Mouse (Mus musculus) embryo, embryonic 10 days (tissue): ENCODE measurements around the gene Fyco1.

Experiments
- DNase-seq: peaks from one replicate; pipeline ENCODE4 v3.0.0-alpha.2; 2015; ENCODE audit warnings: low spot score

Fyco1 gene

GRCm38 (mm10) chr9:123851713-123852448 lies at the start of gene Fyco1:
Gene Fyco1 (minus strand): TSS chr9:123851899.
- DNase-seq, result peak; percentile 98

GRCm38 (mm10) chr9:123872049-123872448 lies 20.4 kb upstream of the Fyco1 start:
- DNase-seq, result no peak

GRCm38 (mm10) chr9:123869167-123869784 lies 17.6 kb upstream of the Fyco1 start:
- DNase-seq, result no peak

GRCm38 (mm10) chr9:123863641-123864040 lies 11.9 kb upstream of the Fyco1 start:
- DNase-seq, result no peak

GRCm38 (mm10) chr9:123862895-123863616 lies 11.4 kb upstream of the Fyco1 start:
- no peak for DNase-seq

- no peak for DNase-seq
Observed at GRCm38 (mm10) chr9:123861929-123862328, 10.2 kb upstream of the Fyco1 start, which contains the start of gene Xcr1. Gene Xcr1 (minus strand): TSS chr9:123862029.

GRCm38 (mm10) chr9:123856836-123857235 lies 5.1 kb upstream of the Fyco1 start:
- DNase-seq, result no peak

- no peak for DNase-seq
Observed at GRCm38 (mm10) chr9:123852449-123853390, 1.0 kb upstream of the Fyco1 start.

GRCm38 (mm10) chr9:123851062-123851712 lies 512 bp downstream of the Fyco1 start:
- DNase-seq, result peak; percentile 41

- DNase-seq, result peak; percentile 23
Observed at GRCm38 (mm10) chr9:123850705-123851061, 1.0 kb downstream of the Fyco1 start.

- DNase-seq, result no peak
Observed at GRCm38 (mm10) chr9:123849976-123850695, 1.6 kb downstream of the Fyco1 start.

GRCm38 (mm10) chr9:123846490-123846889 lies 5.2 kb downstream of the Fyco1 start:
- DNase-seq, result no peak

- DNase-seq, result peak; percentile 6
Observed at GRCm38 (mm10) chr9:123845120-123845519, 6.6 kb downstream of the Fyco1 start.

- no peak for DNase-seq
Observed at GRCm38 (mm10) chr9:123844468-123844867, 7.2 kb downstream of the Fyco1 start.

GRCm38 (mm10) chr9:123840243-123840642 lies 11.5 kb downstream of the Fyco1 start:
- DNase-seq, result no peak

- DNase-seq, result no peak
Observed at GRCm38 (mm10) chr9:123835851-123836250, 15.8 kb downstream of the Fyco1 start.

- DNase-seq, result no peak
Observed at GRCm38 (mm10) chr9:123828916-123829315, 22.8 kb downstream of the Fyco1 start.

- DNase-seq, result no peak
Observed at GRCm38 (mm10) chr9:123826631-123827030, 25.1 kb downstream of the Fyco1 start.

GRCm38 (mm10) chr9:123818601-123819000 lies 33.1 kb downstream of the Fyco1 start:
- no peak for DNase-seq

- no peak for DNase-seq
Observed at GRCm38 (mm10) chr9:123815996-123816395, 35.7 kb downstream of the Fyco1 start.

GRCm38 (mm10) chr9:123815444-123815843 lies 36.3 kb downstream of the Fyco1 start:
- no peak for DNase-seq
